Mouse (Mus musculus) lung, embryonic 14.5 days (tissue): ENCODE results near the gene Pla2g6. TPM values are rescaled to one million over a fixed set of nuclear protein-coding genes. Genes with fewer than 3 reads are reported as not detected.

Source experiments
- ATAC-seq: fragments of 200-750 bp; cut with Nextera tagmentation; 2 replicates; pipeline ENCODE4 v1.8.0; 2017; ENCODE audit warnings: mild to moderate bottlenecking, moderate TSS enrichment, moderate library complexity; ENCODE audit not compliant: insufficient read depth
- DNase-seq: peaks from one replicate; pipeline ENCODE4 v3.0.0-alpha.2; 2015
- H3K27ac ChIP-seq: fragments of 300-500 bp; sonication (generic); 2 replicates; pipeline ENCODE4 v1.5.1; 2014; ENCODE audit warnings: low read depth, mild to moderate bottlenecking, moderate library complexity
- H3K27me3 ChIP-seq: fragments of 300-500 bp; sonication (generic); 2 replicates; pipeline ENCODE4 v1.6.1; 2014; ENCODE audit warnings: low read length, control low read depth; ENCODE audit not compliant: insufficient read depth
- H3K36me3 ChIP-seq: fragments of 300-500 bp; sonication (generic); 2 replicates; pipeline ENCODE4 v1.6.1; 2014; ENCODE audit warnings: control low read depth; ENCODE audit not compliant: insufficient read depth
- H3K4me1 ChIP-seq: fragments of 300-500 bp; sonication (generic); 2 replicates; pipeline ENCODE4 v1.6.1; 2014; ENCODE audit warnings: antibody characterized with exemption, control low read depth; ENCODE audit not compliant: insufficient read depth
- H3K4me2 ChIP-seq: fragments of 300-500 bp; sonication (generic); 2 replicates; pipeline ENCODE4 v1.6.1; 2014; ENCODE audit warnings: mild to moderate bottlenecking
- H3K4me3 ChIP-seq: fragments of 300-500 bp; sonication (generic); 2 replicates; pipeline ENCODE4 v1.5.1; 2014; ENCODE audit warnings: low read depth, low read length
- H3K9ac ChIP-seq: fragments of 300-500 bp; sonication (generic); 2 replicates; pipeline ENCODE4 v1.6.1; 2014
- H3K9me3 ChIP-seq: fragments of 300-500 bp; sonication (generic); 2 replicates; pipeline ENCODE4 v1.6.1; 2016; ENCODE audit warnings: low read depth, low read length, control low read depth
- CTCF ChIP-seq: IDR thresholded peaks from 2 replicates; pipeline ENCODE4 v1.5.1; 2016; ENCODE audit warnings: antibody characterized with exemption, low read depth
- WGBS: fragments of 180-500 bp; shearing (Covaris S2); extraction: QIAGEN DNeasy Blood & Tissue Kit; methylation state at CpG from one replicate; pipeline ENCODE4 v1.1.7; 2014; 5-methylcytosine and 5-hydroxymethylcytosine counted together
- polyA plus RNA-seq: library from polyadenylated mRNA; unstranded; fragments of >200 nt; fragmentation: Nextera tagmentation; extraction: Ambion mirVana; gene quantifications from 2 replicates; pipeline ENCODE4 v1.2.1, GENCODE M21; 2014

Pla2g6 gene
- 15.2 and 18.4 TPM in 2 replicates for polyA plus RNA-seq

GRCm38 (mm10) chr15:79328058-79328938 lies at the start of gene Pla2g6:
Pla2g6 (minus strand) TSS chr15:79328390.
- no peaks in the 10 kb centered on the region for H3K27me3 ChIP-seq
- peak within 1 kb of the TSS; percentile 86 for H3K4me2 ChIP-seq
- 0 out of 2 replicates have a peak, but pooled peaks have one; percentile 9 for TF ChIP-seq CTCF
- no peaks in the 10 kb centered on the region for H3K36me3 ChIP-seq
- H3K27ac ChIP-seq = peak within 1 kb of the TSS; percentile 96
- H3K9me3 ChIP-seq = no peaks in the 10 kb centered on the region
- H3K9ac ChIP-seq = peak within 1 kb of the TSS; percentile 73
- 3% methylated on average over 46 of the region's 46 CpGs for WGBS
- DNase-seq (peak; percentile 100), ATAC-seq (peak; percentile 96)
- peaks cover 17% of the 10 kb centered on the region for H3K4me1 ChIP-seq
- peak within 1 kb of the TSS; percentile 58 for H3K4me3 ChIP-seq

- peak; percentile 46 for TF ChIP-seq CTCF
- DNase-seq (peak; percentile 71), ATAC-seq (peak; percentile 44; the same call in 1 of the 2 replicates)
- Histone ChIP-seq H3K4me1 (peaks cover 6% of the 10 kb centered on the region), H3K9ac (no peak overlapping the region), H3K36me3 (peaks cover 55% of the 10 kb centered on the region), H3K27ac (no peak overlapping the region), H3K4me2 (no peak overlapping the region), H3K4me3 (no peak overlapping the region), H3K9me3 (no peaks in the 10 kb centered on the region), H3K27me3 (no peaks in the 10 kb centered on the region)
- 66% methylated on average over 6 of the region's 6 CpGs for WGBS
These were observed 49.5 kb upstream of the Pla2g6 start for GRCm38 (mm10) chr15:79377681-79378080.

- Histone ChIP-seq H3K27ac (peak overlapping the region; percentile 74), H3K9me3 (no peaks in the 10 kb centered on the region), H3K9ac (no peak overlapping the region), H3K27me3 (no peaks in the 10 kb centered on the region), H3K36me3 (peaks cover 72% of the 10 kb centered on the region), H3K4me2 (no peak overlapping the region), H3K4me3 (no peak overlapping the region), H3K4me1 (no peaks in the 10 kb centered on the region)
- 40% methylated on average over 3 of the region's 3 CpGs for WGBS
- no peak for DNase-seq
- no peak for ATAC-seq
- TF ChIP-seq CTCF = no peak
These were observed 46.6 kb upstream of the Pla2g6 start for GRCm38 (mm10) chr15:79374760-79375159.

DNA sequence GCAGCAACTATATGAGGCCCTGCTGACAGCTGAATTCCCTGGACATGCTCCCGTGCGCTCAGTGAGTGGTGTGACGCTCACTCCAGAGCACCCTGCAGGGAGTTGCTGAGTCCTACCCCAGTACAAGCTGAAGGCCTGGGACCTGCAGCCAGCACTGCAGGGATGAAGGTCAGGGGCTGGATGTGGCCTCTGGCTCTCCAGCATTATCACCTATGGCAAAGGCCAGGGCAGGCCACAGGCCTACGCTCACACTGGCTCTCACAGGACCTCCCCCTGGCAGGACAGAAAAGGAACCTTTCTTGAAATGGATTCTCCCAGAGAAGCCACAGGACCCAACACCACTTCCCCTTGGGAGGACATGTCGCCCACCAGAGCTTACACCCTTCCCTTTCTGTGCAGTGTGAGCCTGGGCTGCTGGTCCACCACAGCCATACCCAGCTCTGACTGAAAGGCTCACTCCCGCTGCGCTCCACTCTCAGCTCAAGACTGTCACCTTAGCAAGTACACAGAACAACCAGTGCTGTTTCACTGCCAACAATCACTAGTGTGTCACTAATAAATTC lies 42.2 kb upstream of the Pla2g6 start:
- Histone ChIP-seq H3K27ac (no peak overlapping the region), H3K36me3 (peaks cover 73% of the 10 kb centered on the region), H3K4me2 (no peak overlapping the region), H3K9me3 (no peaks in the 10 kb centered on the region), H3K4me3 (no peak overlapping the region), H3K27me3 (no peaks in the 10 kb centered on the region), H3K4me1 (peaks cover 20% of the 10 kb centered on the region), H3K9ac (no peak overlapping the region)
- TF ChIP-seq CTCF = no peak
- no peak for DNase-seq
- 82% methylated on average over 7 of the region's 7 CpGs for WGBS
- no peak for ATAC-seq

DNA sequence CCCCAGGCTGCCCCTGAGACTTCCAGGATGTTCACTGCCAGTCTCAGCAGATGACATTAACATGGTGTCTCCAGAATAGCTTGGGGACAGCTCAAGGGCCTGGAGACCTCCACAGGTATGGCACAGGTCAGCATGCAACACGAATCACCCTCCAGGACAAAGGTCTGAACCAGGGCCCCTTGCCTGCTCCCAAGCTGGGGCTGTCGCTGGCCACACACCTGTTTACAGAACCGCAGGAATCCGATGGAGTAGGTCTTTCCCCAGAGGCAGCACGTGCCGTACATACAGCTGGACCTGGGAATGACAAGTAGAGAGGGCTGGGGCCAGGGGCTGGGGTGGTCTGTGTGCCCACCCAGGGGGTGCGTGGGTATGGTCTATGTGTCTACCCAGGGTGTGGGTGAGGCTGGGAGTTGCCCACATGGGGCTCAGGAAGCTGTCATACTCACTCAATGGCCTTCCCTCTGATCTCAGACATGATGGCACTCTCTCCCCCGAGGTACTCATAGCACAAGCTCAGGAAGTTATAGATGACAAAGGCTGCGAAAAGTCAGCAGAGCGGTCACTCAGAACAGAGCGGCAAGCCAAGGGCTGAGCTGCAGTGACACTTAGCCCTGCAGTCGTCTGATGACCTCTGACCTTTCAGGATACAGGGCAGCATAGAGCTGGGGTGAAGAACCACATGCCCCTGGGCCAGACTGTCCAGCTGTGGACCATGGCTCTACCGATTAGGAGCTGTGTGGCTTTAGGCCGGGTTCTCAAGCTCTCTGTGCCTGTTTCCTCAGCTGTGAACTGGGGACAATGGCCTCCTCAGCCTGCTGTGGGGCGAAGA lies 41.5 kb upstream of the Pla2g6 start:
- Histone ChIP-seq H3K27me3 (no peaks in the 10 kb centered on the region), H3K9me3 (no peaks in the 10 kb centered on the region), H3K4me3 (no peak overlapping the region), H3K27ac (peak overlapping the region; percentile 42; the same call in 1 of the 2 replicates), H3K4me2 (no peak overlapping the region), H3K4me1 (peaks cover 20% of the 10 kb centered on the region), H3K36me3 (peaks cover 76% of the 10 kb centered on the region), H3K9ac (no peak overlapping the region)
- WGBS = 60% methylated on average over 15 of the region's 15 CpGs
- ATAC-seq (no peak; the same call in 1 of the 2 replicates), DNase-seq (no peak)
- no peak for TF ChIP-seq CTCF

- Histone ChIP-seq H3K4me2 (peak overlapping the region; percentile 10), H3K9me3 (no peaks in the 10 kb centered on the region), H3K4me1 (peaks cover 20% of the 10 kb centered on the region), H3K27ac (peak overlapping the region; percentile 77), H3K4me3 (no peak overlapping the region), H3K36me3 (peaks cover 75% of the 10 kb centered on the region), H3K27me3 (no peaks in the 10 kb centered on the region), H3K9ac (peak overlapping the region; percentile 2; the same call in 1 of the 2 replicates)
- WGBS = 55% methylated on average over 8 of the region's 8 CpGs
- no peak for TF ChIP-seq CTCF
- ATAC-seq (peak; percentile 6; the same call in 1 of the 2 replicates), DNase-seq (no peak)
These were observed 40.8 kb upstream of the Pla2g6 start for GRCm38 (mm10) chr15:79368861-79369440.
